Mouse (Mus musculus) G1E-ER4 (cell line): Measurements from ENCODE around the gene Nedd9. TPM values are rescaled to one million over a fixed set of nuclear protein-coding genes. Genes with fewer than 3 reads are reported as not detected.

Source experiments
- GATA1 ChIP-seq: IDR thresholded peaks from one replicate; pipeline ENCODE4 v1.8.0; 2012; ENCODE audit warnings: low read length, inconsistent platforms
- polyA plus RNA-seq: library from polyadenylated mRNA; stranded (reverse); fragments of >175 nt; gene quantifications from 2 replicates; pipeline ENCODE4 v1.2.3, GENCODE M21; 2012

Nedd9 gene
- polyA plus RNA-seq, 1 experiment, result 0.02 TPM

GRCm38 (mm10) chr13:41445067-41445808 is 41.9 kb downstream of the Nedd9 start:
- TF ChIP-seq GATA1, result no peak

GRCm38 (mm10) chr13:41444230-41444629 is 42.9 kb downstream of the Nedd9 start:
- TF ChIP-seq GATA1, result no peak

- no peak for TF ChIP-seq GATA1
Measured at GRCm38 (mm10) chr13:41442145-41442544, 45.0 kb downstream of the Nedd9 start.

GRCm38 (mm10) chr13:41440205-41440604 is 47.0 kb downstream of the Nedd9 start:
- TF ChIP-seq GATA1, result no peak

GRCm38 (mm10) chr13:41437390-41437789 is 49.8 kb downstream of the Nedd9 start:
- TF ChIP-seq GATA1, result no peak

- no peak for TF ChIP-seq GATA1
Measured at GRCm38 (mm10) chr13:41436731-41437130, 50.4 kb downstream of the Nedd9 start.

- TF ChIP-seq GATA1, result no peak
Measured at GRCm38 (mm10) chr13:41433201-41433600, 54.0 kb downstream of the Nedd9 start.

- TF ChIP-seq GATA1, result no peak
Measured at GRCm38 (mm10) chr13:41431795-41432194, 55.4 kb downstream of the Nedd9 start.

- no peak for TF ChIP-seq GATA1
Measured at GRCm38 (mm10) chr13:41427046-41427445, 60.1 kb downstream of the Nedd9 start.

GRCm38 (mm10) chr13:41423463-41424074 is 63.6 kb downstream of the Nedd9 start:
- TF ChIP-seq GATA1, result no peak

- no peak for TF ChIP-seq GATA1
Measured at GRCm38 (mm10) chr13:41422581-41422980, 64.6 kb downstream of the Nedd9 start.

GRCm38 (mm10) chr13:41420376-41420775 is 66.8 kb downstream of the Nedd9 start:
- TF ChIP-seq GATA1, result no peak

GRCm38 (mm10) chr13:41418198-41418869 is 68.8 kb downstream of the Nedd9 start:
- TF ChIP-seq GATA1, result no peak

GRCm38 (mm10) chr13:41416065-41417016 is 70.8 kb downstream of the Nedd9 start:
- no peak for TF ChIP-seq GATA1

GRCm38 (mm10) chr13:41410191-41411074 is 76.7 kb downstream of the Nedd9 start:
- TF ChIP-seq GATA1, result no peak
